Mouse (Mus musculus): ENCODE results near the gene Sertad3. TPM values are rescaled to one million over a fixed set of nuclear protein-coding genes. Genes with fewer than 3 reads are reported as not detected.
"Not testable (repeated sequence)": the region's sequence is repeated elsewhere in the genome, so short reads cannot be mapped to it uniquely, and the experiment has no call there.

The Sertad3 gene
- polyA plus RNA-seq, 1 experiment from 2014 or later = 20.3 TPM

- not testable (repeated sequence) for H3K27me3 ChIP-seq (ENCODE audit: control insufficient read depth, insufficient read depth, low read length); H3K9me3 ChIP-seq (ENCODE audit: control insufficient read depth, low read length); ATAC-seq (ENCODE audit: low FRiP score); H3K4me3 ChIP-seq (ENCODE audit: low read depth, low read length); H3K36me3 ChIP-seq (ENCODE audit: control insufficient read depth, insufficient read depth, low read length); H3K27ac ChIP-seq (ENCODE audit: low read depth, low read length); H3K9ac ChIP-seq (ENCODE audit: low read length); H3K4me2 ChIP-seq; DNase-seq (ENCODE audit: low spot score, missing footprints); H3K4me1 ChIP-seq (ENCODE audit: control insufficient read depth, insufficient read depth, low read length)
- 89% methylated on average over 9 of the region's 9 CpGs for WGBS
Measured at GRCm38 (mm10) chr7:27494659-27495367, 21.2 kb downstream of the Sertad3 start.

- Histone ChIP-seq H3K4me2 (no peak within 1 kb of the TSS), H3K9ac (ENCODE audit: low read length) (no peak within 1 kb of the TSS), H3K27ac (ENCODE audit: low read depth, low read length) (no peak within 1 kb of the TSS), H3K27me3 (ENCODE audit: control insufficient read depth, insufficient read depth, low read length) (no peaks in the 10 kb centered on the region), H3K4me3 (ENCODE audit: low read depth, low read length) (no peak within 1 kb of the TSS), H3K4me1 (ENCODE audit: control insufficient read depth, insufficient read depth, low read length) (no peaks in the 10 kb centered on the region), H3K9me3 (ENCODE audit: control insufficient read depth, low read length) (no peaks in the 10 kb centered on the region), H3K36me3 (ENCODE audit: control insufficient read depth, insufficient read depth, low read length) (no peaks in the 10 kb centered on the region)
- WGBS = 63% methylated on average over 3 of the region's 3 CpGs
- DNase-seq (ENCODE audit: low spot score, missing footprints) (no peak), ATAC-seq (ENCODE audit: low FRiP score) (no peak)
Measured at GRCm38 (mm10) chr7:27499036-27499435, 25.5 kb downstream of the Sertad3 start, which contains the start of gene Prx. Prx (plus strand) TSS chr7:27499324.

- no peaks in the 10 kb centered on the region for H3K9me3 ChIP-seq (ENCODE audit: control insufficient read depth, low read length)
- ATAC-seq (ENCODE audit: low FRiP score) (no peak), DNase-seq (ENCODE audit: low spot score, missing footprints) (no peak)
- 78% methylated on average over 4 of the region's 4 CpGs for WGBS
- H3K27me3 ChIP-seq (ENCODE audit: control insufficient read depth, insufficient read depth, low read length) = no peaks in the 10 kb centered on the region
- H3K4me1 ChIP-seq (ENCODE audit: control insufficient read depth, insufficient read depth, low read length) = 0 out of 2 replicates have a peak, but pooled peaks cover under 1% of the 10 kb centered on the region
- H3K9ac ChIP-seq (ENCODE audit: low read length) = no peak overlapping the region
- H3K4me3 ChIP-seq (ENCODE audit: low read depth, low read length) = no peak overlapping the region
- no peak overlapping the region for H3K27ac ChIP-seq (ENCODE audit: low read depth, low read length)
- H3K36me3 ChIP-seq (ENCODE audit: control insufficient read depth, insufficient read depth, low read length) = no peaks in the 10 kb centered on the region
- no peak overlapping the region for H3K4me2 ChIP-seq
Measured at GRCm38 (mm10) chr7:27501620-27502019, 28.1 kb downstream of the Sertad3 start.

- DNase-seq (ENCODE audit: low spot score, missing footprints) (peak; percentile 87), ATAC-seq (ENCODE audit: low FRiP score) (no peak)
- Histone ChIP-seq H3K27me3 (ENCODE audit: control insufficient read depth, insufficient read depth, low read length) (no peaks in the 10 kb centered on the region), H3K4me1 (ENCODE audit: control insufficient read depth, insufficient read depth, low read length) (peaks cover 8% of the 10 kb centered on the region; the same call in 1 of the 2 replicates), H3K27ac (ENCODE audit: low read depth, low read length) (no peak overlapping the region), H3K36me3 (ENCODE audit: control insufficient read depth, insufficient read depth, low read length) (no peaks in the 10 kb centered on the region), H3K9me3 (ENCODE audit: control insufficient read depth, low read length) (no peaks in the 10 kb centered on the region), H3K9ac (ENCODE audit: low read length) (no peak overlapping the region), H3K4me3 (ENCODE audit: low read depth, low read length) (peak overlapping the region; percentile 47; the same call in 1 of the 2 replicates), H3K4me2 (peak overlapping the region; percentile 64; the same call in 1 of the 2 replicates)
- 46% methylated on average over 9 of the region's 9 CpGs for WGBS
Measured at GRCm38 (mm10) chr7:27506765-27507370, 33.3 kb downstream of the Sertad3 start.

- no peaks in the 10 kb centered on the region for H3K36me3 ChIP-seq (ENCODE audit: control insufficient read depth, insufficient read depth, low read length)
Measured at GRCm38 (mm10) chr7:27507711-27508647, 34.4 kb downstream of the Sertad3 start.

GRCm38 (mm10) chr7:27508648-27509005, 35.1 kb downstream of the Sertad3 start:
- H3K9me3 ChIP-seq (ENCODE audit: control insufficient read depth, low read length) = no peaks in the 10 kb centered on the region
- peak overlapping the region; percentile 64 for H3K4me2 ChIP-seq
- H3K27me3 ChIP-seq (ENCODE audit: control insufficient read depth, insufficient read depth, low read length) = no peaks in the 10 kb centered on the region
- H3K27ac ChIP-seq (ENCODE audit: low read depth, low read length) = peak overlapping the region; percentile 30; the same call in 1 of the 2 replicates
- H3K4me1 ChIP-seq (ENCODE audit: control insufficient read depth, insufficient read depth, low read length) = peaks cover 8% of the 10 kb centered on the region; the same call in 1 of the 2 replicates
- peak overlapping the region; percentile 47; the same call in 1 of the 2 replicates for H3K4me3 ChIP-seq (ENCODE audit: low read depth, low read length)
- WGBS = 28% methylated on average over 6 of the region's 6 CpGs
- no peak overlapping the region for H3K9ac ChIP-seq (ENCODE audit: low read length)
- H3K36me3 ChIP-seq (ENCODE audit: control insufficient read depth, insufficient read depth, low read length) = no peaks in the 10 kb centered on the region
- DNase-seq (ENCODE audit: low spot score, missing footprints) (peak; percentile 88), ATAC-seq (ENCODE audit: low FRiP score) (peak; percentile 50)

More at GRCm38 (mm10) chr7:27507711-27508647, 34.4 kb downstream of the Sertad3 start:
- H3K4me3 ChIP-seq (ENCODE audit: low read depth, low read length) = peak overlapping the region; percentile 47
- WGBS = under 1% methylated on average over 53 of the region's 54 CpGs
- no peaks in the 10 kb centered on the region for H3K9me3 ChIP-seq (ENCODE audit: control insufficient read depth, low read length)
- DNase-seq (ENCODE audit: low spot score, missing footprints) (peak; percentile 100), ATAC-seq (ENCODE audit: low FRiP score) (peak; percentile 94)
- H3K4me2 ChIP-seq = peak overlapping the region; percentile 64
- peak overlapping the region; percentile 75 for H3K9ac ChIP-seq (ENCODE audit: low read length)
- peaks cover 8% of the 10 kb centered on the region; the same call in 1 of the 2 replicates for H3K4me1 ChIP-seq (ENCODE audit: control insufficient read depth, insufficient read depth, low read length)
- H3K27me3 ChIP-seq (ENCODE audit: control insufficient read depth, insufficient read depth, low read length) = no peaks in the 10 kb centered on the region
- H3K27ac ChIP-seq (ENCODE audit: low read depth, low read length) = peak overlapping the region; percentile 93

GRCm38 (mm10) chr7:27510809-27511208, 37.2 kb downstream of the Sertad3 start:
- Histone ChIP-seq H3K4me3 (ENCODE audit: low read depth, low read length) (no peak overlapping the region), H3K4me1 (ENCODE audit: control insufficient read depth, insufficient read depth, low read length) (peaks cover 8% of the 10 kb centered on the region; the same call in 1 of the 2 replicates), H3K36me3 (ENCODE audit: control insufficient read depth, insufficient read depth, low read length) (no peaks in the 10 kb centered on the region), H3K27me3 (ENCODE audit: control insufficient read depth, insufficient read depth, low read length) (no peaks in the 10 kb centered on the region), H3K9ac (ENCODE audit: low read length) (no peak overlapping the region), H3K27ac (ENCODE audit: low read depth, low read length) (no peak overlapping the region), H3K4me2 (no peak overlapping the region), H3K9me3 (ENCODE audit: control insufficient read depth, low read length) (no peaks in the 10 kb centered on the region)
- ATAC-seq (ENCODE audit: low FRiP score) = no peak
- WGBS = 86% methylated on average over 2 of the region's 2 CpGs
- DNase-seq (ENCODE audit: low spot score, missing footprints) = no peak

- peak; percentile 62 for DNase-seq (ENCODE audit: low spot score, missing footprints)
- WGBS = 79% methylated on average over 9 of the region's 9 CpGs
- ATAC-seq (ENCODE audit: low FRiP score) = no peak
- H3K27ac ChIP-seq (ENCODE audit: low read depth, low read length) = no peak overlapping the region
- H3K36me3 ChIP-seq (ENCODE audit: control insufficient read depth, insufficient read depth, low read length) = no peaks in the 10 kb centered on the region
- H3K4me2 ChIP-seq = no peak overlapping the region
- no peaks in the 10 kb centered on the region for H3K9me3 ChIP-seq (ENCODE audit: control insufficient read depth, low read length)
- H3K27me3 ChIP-seq (ENCODE audit: control insufficient read depth, insufficient read depth, low read length) = no peaks in the 10 kb centered on the region
- no peak overlapping the region for H3K9ac ChIP-seq (ENCODE audit: low read length)
- no peaks in the 10 kb centered on the region for H3K4me1 ChIP-seq (ENCODE audit: control insufficient read depth, insufficient read depth, low read length)
- no peak overlapping the region for H3K4me3 ChIP-seq (ENCODE audit: low read depth, low read length)
Measured at GRCm38 (mm10) chr7:27514961-27515360, 41.4 kb downstream of the Sertad3 start.

Data from midbrain, embryonic 11.5 days (tissue).